In genomic region chr17:20946026-20946565, GRCm38 (mm10) we compare ENCODE assay signal across 8 mouse cellular contexts. TPM values are rescaled to one million over a fixed set of nuclear protein-coding genes. Genes with fewer than 3 reads are reported as not detected.
DNase-seq lines count a peak whose midpoint lies in the region; ATAC-seq lines count a peak whose summit lies in the region.

No protein-coding gene starts in this region.

- WGBS in hindbrain, embryonic 12.5 days: 1% methylated on average over 13 of the region's 13 CpGs
- WGBS in liver, embryonic 15.5 days (ENCODE audit: insufficient replicate concordance): under 1% methylated on average over 13 of the region's 13 CpGs

- ATAC-seq in hindbrain, embryonic 12.5 days (ENCODE audit: low FRiP score): no peak
- ATAC-seq in liver, embryonic 15.5 days (ENCODE audit: insufficient read depth): no peak

- peak overlapping the region; percentile 84 for H3K9ac ChIP-seq in hindbrain, embryonic 12.5 days
- peak overlapping the region; percentile 79 for H3K9ac ChIP-seq in liver, embryonic 15.5 days

- peak overlapping the region; percentile 73 for H3K4me3 ChIP-seq in hindbrain, embryonic 12.5 days
- peak overlapping the region; percentile 91 for H3K4me3 ChIP-seq in liver, embryonic 15.5 days (replicated peaks)

- no peaks in the 10 kb centered on the region for H3K36me3 ChIP-seq in hindbrain, embryonic 12.5 days
- no peaks in the 10 kb centered on the region for H3K36me3 ChIP-seq in liver, embryonic 15.5 days (replicated peaks)

- H3K4me1 ChIP-seq in hindbrain, embryonic 12.5 days: peaks cover 33% of the 10 kb centered on the region
- H3K4me1 ChIP-seq in liver, embryonic 15.5 days (replicated peaks): peaks cover 29% of the 10 kb centered on the region

- H3K9me3 ChIP-seq in hindbrain, embryonic 12.5 days (replicated peaks): no peaks in the 10 kb centered on the region
- H3K9me3 ChIP-seq in liver, embryonic 15.5 days (replicated peaks): no peaks in the 10 kb centered on the region

- H3K27ac ChIP-seq in hindbrain, embryonic 12.5 days: peak overlapping the region; percentile 97
- peak overlapping the region; percentile 94 for H3K27ac ChIP-seq in liver, embryonic 15.5 days (replicated peaks)

- H3K4me2 ChIP-seq in hindbrain, embryonic 12.5 days (replicated peaks): peak overlapping the region; percentile 81
- H3K4me2 ChIP-seq in liver, embryonic 15.5 days: peak overlapping the region; percentile 81

- no peaks in the 10 kb centered on the region for H3K27me3 ChIP-seq in hindbrain, embryonic 12.5 days
- no peaks in the 10 kb centered on the region for H3K27me3 ChIP-seq in liver, embryonic 15.5 days

- peak; percentile 13 for DNase-seq in embryo, embryonic 11 days
- no peak for DNase-seq in embryo, embryonic 9.5 days (ENCODE audit: extremely low spot score)
- peak; percentile 21 to 27 for DNase-seq in B cell, adult 2 months
- peak; percentile 28 for DNase-seq in cerebellum, postnatal 25 days
- DNase-seq in thymus, postnatal 14 days: peak; percentile 23
- DNase-seq in left cerebral cortex, adult 18-20 months (ENCODE audit: low spot score in 2 of 2): no peak

RNA-seq across cellular contexts. Expression of gene Ppp2r1a, which starts 1.0 kb away (rescaled TPM):
- polyA plus RNA-seq in hindbrain, embryonic 12.5 days (2016; fragmentation: Nextera tagmentation; extraction: Ambion mirVana): 490 and 499 TPM in 2 replicates
- 92.5 and 97.3 TPM in 2 replicates for polyA plus RNA-seq in liver, embryonic 15.5 days (2015; fragmentation: Nextera tagmentation; extraction: Ambion mirVana)
- 100 to 1,000 TPM; 549 to 588 TPM for total RNA-seq in left cerebral cortex, adult 18-20 months (2021)

RNA-seq across cellular contexts. Expression of gene Vmn1r232, which starts 26.6 kb away (rescaled TPM):
- polyA plus RNA-seq in hindbrain, embryonic 12.5 days (2016; fragmentation: Nextera tagmentation; extraction: Ambion mirVana): not detected in 2 replicates
- polyA plus RNA-seq in liver, embryonic 15.5 days (2015; fragmentation: Nextera tagmentation; extraction: Ambion mirVana): not detected in 2 replicates
- total RNA-seq in left cerebral cortex, adult 18-20 months (2021): not detected

RNA-seq across cellular contexts. Expression of gene Vmn1r231, which starts 41.2 kb away (rescaled TPM):
- polyA plus RNA-seq in hindbrain, embryonic 12.5 days (2016; fragmentation: Nextera tagmentation; extraction: Ambion mirVana): not detected in 2 replicates
- not detected in 2 replicates for polyA plus RNA-seq in liver, embryonic 15.5 days (2015; fragmentation: Nextera tagmentation; extraction: Ambion mirVana)
- total RNA-seq in left cerebral cortex, adult 18-20 months (2021): not detected

RNA-seq across cellular contexts. Expression of gene Vmn1r233, which starts 50.2 kb away (rescaled TPM):
- polyA plus RNA-seq in hindbrain, embryonic 12.5 days (2016; fragmentation: Nextera tagmentation; extraction: Ambion mirVana): not detected in 2 replicates
- not detected in 2 replicates for polyA plus RNA-seq in liver, embryonic 15.5 days (2015; fragmentation: Nextera tagmentation; extraction: Ambion mirVana)
- total RNA-seq in left cerebral cortex, adult 18-20 months (2021): not detected

Comparison
In these comparisons a context has a peak if more than half of its experiments do, and no peak if none do; other contexts are left out.
1. DNase-seq: peak in embryo, embryonic 11 days (single experiment), B cell, adult 2 months (2 of 2), cerebellum, postnatal 25 days (2 of 2) and thymus, postnatal 14 days (single experiment); none in embryo, embryonic 9.5 days (single experiment) and left cerebral cortex, adult 18-20 months (0 of 2).